Comparison of ENCODE assay signal across 8 mouse cellular contexts in the genomic region with DNA sequence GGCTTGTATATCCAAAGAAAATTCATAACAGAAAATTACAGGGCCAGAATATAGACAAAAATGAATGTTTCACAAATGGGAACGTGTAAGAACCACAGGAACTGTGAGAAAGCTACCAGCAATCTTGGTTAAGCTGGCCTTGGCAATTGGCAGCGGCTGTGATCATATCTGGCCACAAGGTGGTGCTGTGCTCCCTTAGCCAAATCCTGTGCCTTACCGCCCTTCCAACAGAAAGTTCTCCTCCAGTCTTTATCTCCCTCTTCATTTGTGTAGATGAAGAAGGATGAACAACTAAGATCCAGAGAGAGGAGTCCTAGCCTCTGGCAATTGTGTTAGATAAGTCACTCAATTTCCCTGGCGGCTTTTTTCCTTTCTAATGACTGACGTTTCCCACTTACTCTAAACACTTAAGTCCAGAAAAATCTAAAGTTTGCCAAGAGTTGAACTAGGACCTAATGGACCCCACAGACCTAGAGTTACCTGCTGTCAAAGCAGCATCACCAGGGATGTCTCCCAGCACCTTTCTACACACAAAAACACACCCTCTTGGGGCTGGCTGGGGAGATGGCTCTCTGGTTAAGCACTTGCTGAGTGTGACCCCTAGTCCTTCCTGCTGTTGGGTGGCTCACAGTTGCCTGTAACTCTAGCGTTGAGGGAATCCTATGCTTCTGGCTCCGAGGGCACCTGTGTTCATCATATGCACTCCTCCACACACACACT. TPM values are rescaled to one million over a fixed set of nuclear protein-coding genes. Genes with fewer than 3 reads are reported as not detected.
DNase-seq lines count a peak whose midpoint lies in the region; ATAC-seq and TF ChIP-seq lines count a peak whose summit lies in the region.

No protein-coding gene starts in this region.

- no peak overlapping the region for H3K4me2 ChIP-seq in kidney, embryonic 15.5 days
- no peak overlapping the region for H3K4me2 ChIP-seq in kidney, postnatal 0 days (ENCODE audit: low read length)
- no peak overlapping the region for H3K4me2 ChIP-seq in lung, embryonic 16.5 days (ENCODE audit: low read depth, low read length)

- H3K27ac ChIP-seq in kidney, embryonic 15.5 days = no peak overlapping the region
- no peak overlapping the region for H3K27ac ChIP-seq in kidney, postnatal 0 days
- peak overlapping the region; percentile 82; the same call in 1 of the 2 replicates for H3K27ac ChIP-seq in lung, embryonic 16.5 days (ENCODE audit: low read length)

- H3K4me1 ChIP-seq in kidney, embryonic 15.5 days = 0 out of 2 replicates have a peak, but pooled peaks cover 2% of the 10 kb centered on the region
- no peaks in the 10 kb centered on the region for H3K4me1 ChIP-seq in kidney, postnatal 0 days (replicated peaks; ENCODE audit: insufficient read depth, low read length)
- peaks cover 44% of the 10 kb centered on the region for H3K4me1 ChIP-seq in lung, embryonic 16.5 days (replicated peaks; ENCODE audit: control insufficient read depth, insufficient read depth, low read length)

- no peaks in the 10 kb centered on the region for H3K9me3 ChIP-seq in kidney, embryonic 15.5 days (replicated peaks)
- no peaks in the 10 kb centered on the region for H3K9me3 ChIP-seq in kidney, postnatal 0 days (replicated peaks; ENCODE audit: low read length)
- no peaks in the 10 kb centered on the region for H3K9me3 ChIP-seq in lung, embryonic 16.5 days (ENCODE audit: control insufficient read depth, low read length)

- ATAC-seq in kidney, embryonic 15.5 days (replicated peaks; ENCODE audit: low FRiP score) = no peak
- no peak for ATAC-seq in kidney, postnatal 0 days (replicated peaks; ENCODE audit: low FRiP score, low read depth)
- ATAC-seq in lung, embryonic 16.5 days (ENCODE audit: low read depth) = peak; percentile 13; the same call in 1 of the 2 replicates

- WGBS in kidney, embryonic 15.5 days = 43% methylated on average over 7 of the region's 7 CpGs
- 46% methylated on average over 7 of the region's 7 CpGs for WGBS in kidney, postnatal 0 days
- WGBS in lung, embryonic 16.5 days = 32% methylated on average over 7 of the region's 7 CpGs

- H3K4me3 ChIP-seq in kidney, embryonic 15.5 days (replicated peaks) = no peak overlapping the region
- H3K4me3 ChIP-seq in kidney, postnatal 0 days (replicated peaks; ENCODE audit: low read depth, low read length) = no peak overlapping the region
- no peak overlapping the region for H3K4me3 ChIP-seq in lung, embryonic 16.5 days (ENCODE audit: low read length)

- peaks cover 14% of the 10 kb centered on the region; the same call in 1 of the 2 replicates for H3K36me3 ChIP-seq in kidney, embryonic 15.5 days
- H3K36me3 ChIP-seq in kidney, postnatal 0 days (ENCODE audit: insufficient read depth, low read length) = peaks cover 15% of the 10 kb centered on the region; the same call in 1 of the 2 replicates
- H3K36me3 ChIP-seq in lung, embryonic 16.5 days (ENCODE audit: control insufficient read depth, insufficient read depth, low read length) = peaks cover 6% of the 10 kb centered on the region

- TF ChIP-seq CTCF in kidney, postnatal 0 days (IDR thresholded peaks at IDR 0.05; ENCODE audit: low read depth) = peak; percentile 99

- no peaks in the 10 kb centered on the region for H3K27me3 ChIP-seq in kidney, embryonic 15.5 days
- H3K27me3 ChIP-seq in kidney, postnatal 0 days (ENCODE audit: insufficient read depth, low read length) = no peaks in the 10 kb centered on the region
- H3K27me3 ChIP-seq in lung, embryonic 16.5 days (ENCODE audit: control insufficient read depth, insufficient read depth, low read depth, low read length) = no peaks in the 10 kb centered on the region

- peak; percentile 39 for DNase-seq in kidney, adult 11 months
- DNase-seq in NIH3T3 (ENCODE audit: low read depth) = peak; percentile 85
- peak; percentile 50 to 54 for DNase-seq in cerebellum, postnatal 36 days
- peak; percentile 40 for DNase-seq in gastrocnemius, postnatal 25 days
- DNase-seq in kidney, postnatal 0 days (ENCODE audit: low spot score) = peak; percentile 92
- DNase-seq in right cerebral cortex, postnatal 4 days = peak; percentile 67

- no peak overlapping the region for H3K9ac ChIP-seq in kidney, embryonic 15.5 days
- no peak overlapping the region for H3K9ac ChIP-seq in kidney, postnatal 0 days (ENCODE audit: low read depth, low read length)
- H3K9ac ChIP-seq in lung, embryonic 16.5 days (ENCODE audit: low read length) = no peak overlapping the region

RNA-seq across cellular contexts. Expression of a gene that starts 55.6 kb away (rescaled TPM):
- polyA plus RNA-seq in kidney, embryonic 15.5 days (2015; fragmentation: Nextera tagmentation; extraction: Ambion mirVana) = not detected in 2 replicates
- total RNA-seq in gastrocnemius, postnatal 25 days (2021) = not detected
- not detected in 2 replicates for polyA plus RNA-seq in kidney, postnatal 0 days (2015; fragmentation: Nextera tagmentation; extraction: Ambion mirVana)
- polyA plus RNA-seq in lung, embryonic 16.5 days (2015; fragmentation: Nextera tagmentation; extraction: Ambion mirVana) = not detected in 2 replicates

Comparison
In these comparisons a context has a peak if more than half of its experiments do, and no peak if none do; other contexts are left out.
1. DNase-seq: peak in every context shown above with its lines; median percentile 92 in kidney, postnatal 0 days; 85 in NIH3T3; 67 in right cerebral cortex, postnatal 4 days; 52 in cerebellum, postnatal 36 days; 40 in gastrocnemius, postnatal 25 days; 39 in kidney, adult 11 months.